Mouse (Mus musculus) C3H10T1/2 (cell line): ENCODE measurements around the gene Peg10. TPM values are rescaled to one million over a fixed set of nuclear protein-coding genes. Genes with fewer than 3 reads are reported as not detected.

ENCODE experiments used
- polyA plus RNA-seq, 2 experiments: library from polyadenylated mRNA; unstranded; fragments of >200 nt; fragmentation: generic; extraction: Trizol; gene quantifications; one replicate each; pipeline ENCODE4 v1.2.1; 2012; ENCODE audit warnings: missing spikeins in 2 of 2

The Peg10 gene
- under 1 TPM; 0.01 to 0.18 TPM for polyA plus RNA-seq

GRCm38 (mm10) chr6:4746696-4747439, at the start of gene Peg10, which contains the start of gene Sgce:
Peg10 (plus strand) TSS chr6:4747306.
Sgce (minus strand) TSS chr6:4747207.

Other genes with a start within 250 kb of the Peg10 start
- gene Col1a2, start 242.5 kb upstream of the Peg10 start, polyA plus RNA-seq = 1,000 to 10,000 TPM in 1 of 2 experiments, 100 to 1,000 TPM in 1; 260 to 2,129 TPM
- under 1 TPM; 0.01 to 0.93 TPM for gene Casd1, start 146.5 kb upstream of the Peg10 start, polyA plus RNA-seq
- gene Sgce, start 99 bp upstream of the Peg10 start, polyA plus RNA-seq = 10 to 100 TPM in 1 of 2 experiments, under 1 TPM in 1; 0.20 to 10.0 TPM
- gene Ppp1r9a, start 155.6 kb downstream of the Peg10 start, polyA plus RNA-seq = not detected